Mouse (Mus musculus) sigmoid colon, adult 10 weeks (tissue): ENCODE results near the gene Plch1. TPM values are rescaled to one million over a fixed set of nuclear protein-coding genes. Genes with fewer than 3 reads are reported as not detected.

Source experiments
- polyA plus RNA-seq: library from polyadenylated mRNA; stranded (reverse); fragments of 350-450 nt; fragmentation: Illumina TruSeq; extraction: RNeasy Lipid Tissue Mini Kit (QIAGEN cat#74804); gene quantifications from one replicate; pipeline ENCODE4 v1.2.3, GENCODE M21; 2014; ENCODE audit warnings: low read depth, low replicate concordance

Plch1 gene
- 32.7 TPM for polyA plus RNA-seq

GRCm38 (mm10) chr3:63899309-63899695, at the start of gene Plch1:
Plch1 (minus strand) TSS chr3:63899472.

GRCm38 (mm10) chr3:63928878-63929859, 29.9 kb upstream of the Plch1 start, which contains the start of gene E130311K13Rik:
E130311K13Rik (minus strand) TSS chr3:63929472.

Other genes starting within 250 kb of the Plch1 start
- 10.2 TPM for gene E130311K13Rik, start 30.0 kb upstream of the Plch1 start, polyA plus RNA-seq
- 85.8 TPM for gene Slc33a1, start 65.3 kb upstream of the Plch1 start, polyA plus RNA-seq
- 34.6 TPM for gene Gmps, start 76.6 kb upstream of the Plch1 start, polyA plus RNA-seq
- 0.06 TPM for gene Vmn2r1, start 182.1 kb upstream of the Plch1 start, polyA plus RNA-seq
- not detected for gene Vmn2r2, start 242.5 kb upstream of the Plch1 start, polyA plus RNA-seq